ENCODE assay signal across 12 mouse cellular contexts in the genomic region with DNA sequence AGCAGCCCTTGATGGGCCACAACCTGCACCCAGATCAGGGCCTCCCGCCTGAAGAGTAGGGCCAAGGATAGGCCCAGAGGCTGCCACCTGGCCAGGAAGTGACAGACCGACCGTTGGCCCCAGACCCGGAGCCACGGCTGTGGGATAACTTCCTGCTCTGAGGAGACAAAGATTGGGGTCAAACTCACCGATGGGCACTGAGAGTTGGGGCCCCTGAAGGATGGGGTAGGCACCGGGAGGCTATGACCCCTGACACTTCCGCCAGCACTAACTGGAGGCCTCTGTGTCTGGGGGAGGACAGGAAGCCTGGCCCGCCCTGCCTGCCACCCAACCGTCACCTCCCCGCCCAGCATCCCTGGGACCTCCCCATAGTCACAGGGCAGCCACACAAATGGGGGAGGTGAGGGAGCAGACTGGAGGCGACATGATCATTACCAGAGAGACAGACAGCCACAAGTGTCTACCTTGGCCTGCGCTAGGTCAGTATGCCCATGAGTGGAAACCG. TPM values are rescaled to one million over a fixed set of nuclear protein-coding genes. Genes with fewer than 3 reads are reported as not detected.
DNase-seq lines count a peak whose midpoint lies in the region.
"Had no signal": no experiment of that assay in that cellular context is flagged by ENCODE, and none has a peak within 500 bp of the region (broad histone marks: within the 10 kb centered on the region; RNA-seq: fewer than 3 reads in every experiment).

No protein-coding gene starts in this region.

- DNase-seq in gastrocnemius, postnatal 25 days = peak; percentile 38
- DNase-seq in gastrocnemius, postnatal 10 days = no peak
- peak; percentile 81 to 85 for DNase-seq in thymus, postnatal 10 days (ENCODE audit: low spot score in 2 of 2)
- DNase-seq in right cerebral cortex, postnatal 36 days (ENCODE audit: low spot score in 2 of 2) = no peak
- no peak for DNase-seq in layer of hippocampus, adult 9-11 months
- no peak for DNase-seq in right cerebral cortex, postnatal 25 days
- DNase-seq: adrenal gland, postnatal 14 days had no signal

- H3K36me3 ChIP-seq in erythroblast, embryonic 14.5 days (ENCODE audit: control insufficient read depth) = peaks cover 42% of the 10 kb centered on the region
- peaks cover 35% of the 10 kb centered on the region for H3K36me3 ChIP-seq in megakaryocyte, embryonic 14.5 days (replicated peaks; ENCODE audit: low read length)
- H3K36me3 ChIP-seq: embryonic facial prominence, embryonic 10.5 days; limb, embryonic 15.5 days had no signal

- H3K4me1 ChIP-seq in erythroblast, embryonic 14.5 days (ENCODE audit: control insufficient read depth) = peaks cover 75% of the 10 kb centered on the region
- peaks cover 54% of the 10 kb centered on the region for H3K4me1 ChIP-seq in megakaryocyte, embryonic 14.5 days

- H3K9me3 ChIP-seq in erythroblast, embryonic 14.5 days (ENCODE audit: control insufficient read depth, low read length) = no peaks in the 10 kb centered on the region
- no peaks in the 10 kb centered on the region for H3K9me3 ChIP-seq in megakaryocyte, embryonic 14.5 days
- H3K9me3 ChIP-seq: embryonic facial prominence, embryonic 10.5 days; limb, embryonic 15.5 days; neural tube, embryonic 13.5 days had no signal

- peak overlapping the region; percentile 79 for H3K4me3 ChIP-seq in erythroblast, embryonic 14.5 days (replicated peaks)
- peak overlapping the region; percentile 88 for H3K4me3 ChIP-seq in megakaryocyte, embryonic 14.5 days (replicated peaks)
- H3K4me3 ChIP-seq: embryonic facial prominence, embryonic 10.5 days; limb, embryonic 15.5 days; neural tube, embryonic 13.5 days had no signal

- peaks cover 15% of the 10 kb centered on the region for H3K27me3 ChIP-seq in erythroblast, embryonic 14.5 days (ENCODE audit: control insufficient read depth)
- peaks cover 46% of the 10 kb centered on the region for H3K27me3 ChIP-seq in megakaryocyte, embryonic 14.5 days (replicated peaks)

RNA-seq across cellular contexts. Expression of gene Fcho1, which starts 2.4 kb away (rescaled TPM):
- total RNA-seq in gastrocnemius, postnatal 25 days (2021) = not detected
- total RNA-seq in gastrocnemius, postnatal 10 days (2021) = 1 to 10 TPM in 1 of 2 experiments, under 1 TPM in 1; 0.26 to 1.2 TPM
- 14.2 and 14.6 TPM in 2 replicates for polyA plus RNA-seq in erythroblast, embryonic 14.5 days (2012)
- 48.6 and 69.2 TPM in 2 replicates for polyA plus RNA-seq in megakaryocyte, embryonic 14.5 days (2012; ENCODE audit: insufficient read depth, low replicate concordance)

RNA-seq across cellular contexts. Expression of gene B3gnt3, which starts 21.5 kb away (rescaled TPM):
- total RNA-seq in gastrocnemius, postnatal 25 days (2021) = 1 to 10 TPM; 1.5 to 3.8 TPM
- total RNA-seq in gastrocnemius, postnatal 10 days (2021) = 1 to 10 TPM; 4.7 to 5.2 TPM
- polyA plus RNA-seq in erythroblast, embryonic 14.5 days (2012) = 3.4 and 3.7 TPM in 2 replicates
- 0.77 TPM in 1 of 2 replicates, not detected in the other for polyA plus RNA-seq in megakaryocyte, embryonic 14.5 days (2012; ENCODE audit: insufficient read depth, low replicate concordance)

RNA-seq across cellular contexts. Expression of gene Insl3, which starts 34.1 kb away (rescaled TPM):
- 1 to 10 TPM in 1 of 2 experiments, under 1 TPM in 1; 0.49 to 2.7 TPM for total RNA-seq in gastrocnemius, postnatal 25 days (2021)
- 1 to 10 TPM; 3.1 to 3.7 TPM for total RNA-seq in gastrocnemius, postnatal 10 days (2021)
- polyA plus RNA-seq in erythroblast, embryonic 14.5 days (2012) = 0.36 and 0.75 TPM in 2 replicates
- polyA plus RNA-seq in megakaryocyte, embryonic 14.5 days (2012; ENCODE audit: insufficient read depth, low replicate concordance) = 241 and 376 TPM in 2 replicates
- polyA plus RNA-seq: embryonic facial prominence, embryonic 10.5 days had no signal

RNA-seq across cellular contexts. Expression of gene Jak3, which starts 47.0 kb away (rescaled TPM):
- 1 to 10 TPM; 1.9 to 3.0 TPM for total RNA-seq in gastrocnemius, postnatal 25 days (2021)
- 1 to 10 TPM; 3.9 to 5.8 TPM for total RNA-seq in gastrocnemius, postnatal 10 days (2021)
- 1.5 TPM in 2 replicates for polyA plus RNA-seq in erythroblast, embryonic 14.5 days (2012)
- polyA plus RNA-seq in megakaryocyte, embryonic 14.5 days (2012; ENCODE audit: insufficient read depth, low replicate concordance) = 209 and 434 TPM in 2 replicates

RNA-seq across cellular contexts. Expression of gene Unc13a, which starts 51.5 kb away (rescaled TPM):
- under 1 TPM in 1 of 2 experiments, not detected in 1; 0.29 TPM for total RNA-seq in gastrocnemius, postnatal 25 days (2021)
- total RNA-seq in gastrocnemius, postnatal 10 days (2021) = under 1 TPM; 0.38 to 0.45 TPM
- 0.01 TPM in 1 of 2 replicates, not detected in the other for polyA plus RNA-seq in erythroblast, embryonic 14.5 days (2012)
- polyA plus RNA-seq in megakaryocyte, embryonic 14.5 days (2012; ENCODE audit: insufficient read depth, low replicate concordance) = 8.9 and 10.8 TPM in 2 replicates

Comparison
In these comparisons a context has a peak if more than half of its experiments do, and no peak if none do; other contexts are left out.
1. DNase-seq: peak in gastrocnemius, postnatal 25 days (single experiment) and thymus, postnatal 10 days (2 of 2); none in gastrocnemius, postnatal 10 days (single experiment), right cerebral cortex, postnatal 36 days (0 of 2), layer of hippocampus, adult 9-11 months (single experiment) and right cerebral cortex, postnatal 25 days (single experiment).